Mouse (Mus musculus): ENCODE results near the gene Zfp787. TPM values are rescaled to one million over a fixed set of nuclear protein-coding genes. Genes with fewer than 3 reads are reported as not detected.
A peak's percentile ranks its signal among the peaks of the same experiment; 100 is the strongest.
"Not testable (repeated sequence)": the region's sequence is repeated elsewhere in the genome, so short reads cannot be mapped to it uniquely, and the experiment has no call there.

Gene Zfp787
- total RNA-seq, 2 experiments from 2014 or later: 44.2 to 48.6 TPM

DNA sequence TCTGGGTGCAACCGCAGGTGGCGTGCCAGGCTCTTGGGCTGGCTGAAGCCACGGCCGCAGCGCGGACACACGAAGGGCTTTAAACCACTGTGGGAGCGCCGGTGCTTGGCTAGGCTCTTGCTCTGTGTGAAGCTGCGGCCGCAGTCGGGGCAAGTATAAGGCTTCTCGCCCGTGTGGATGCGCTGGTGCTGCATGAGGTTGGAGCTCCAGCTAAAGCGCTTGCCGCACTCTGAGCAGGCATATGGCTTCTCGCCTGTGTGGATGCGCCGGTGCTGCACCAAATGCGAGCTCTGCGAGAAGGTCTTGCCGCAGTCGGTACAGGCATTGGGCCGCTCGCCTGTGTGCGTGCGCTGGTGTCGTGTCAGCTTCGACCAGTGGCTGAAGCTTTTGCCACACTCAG, 23.2 kb downstream of the Zfp787 start:
- DNase-seq: no peak
- intact Hi-C loops (cut with DNase I): no loop called here

DNA sequence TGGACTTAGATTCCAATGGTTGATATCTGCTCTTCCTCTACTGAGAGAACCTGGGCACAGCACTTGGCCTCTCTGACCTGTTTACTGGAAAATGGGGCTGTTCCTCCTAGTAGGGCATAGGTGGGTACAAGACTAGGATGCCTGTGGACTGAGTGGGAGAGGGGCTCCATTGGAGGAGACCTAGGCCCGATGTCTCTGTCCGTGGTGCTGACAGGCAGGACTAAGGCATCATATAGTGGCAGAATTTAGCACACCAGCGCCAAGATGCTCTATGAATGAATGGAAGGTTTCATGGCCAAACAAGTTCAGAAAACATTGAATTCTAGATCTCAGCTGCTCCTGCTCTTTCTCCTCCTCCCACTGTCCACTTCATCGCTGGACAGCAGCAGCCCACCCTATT, 25.5 kb downstream of the Zfp787 start:
- no peak for DNase-seq
- intact Hi-C loops (cut with DNase I): no loop called here

DNA sequence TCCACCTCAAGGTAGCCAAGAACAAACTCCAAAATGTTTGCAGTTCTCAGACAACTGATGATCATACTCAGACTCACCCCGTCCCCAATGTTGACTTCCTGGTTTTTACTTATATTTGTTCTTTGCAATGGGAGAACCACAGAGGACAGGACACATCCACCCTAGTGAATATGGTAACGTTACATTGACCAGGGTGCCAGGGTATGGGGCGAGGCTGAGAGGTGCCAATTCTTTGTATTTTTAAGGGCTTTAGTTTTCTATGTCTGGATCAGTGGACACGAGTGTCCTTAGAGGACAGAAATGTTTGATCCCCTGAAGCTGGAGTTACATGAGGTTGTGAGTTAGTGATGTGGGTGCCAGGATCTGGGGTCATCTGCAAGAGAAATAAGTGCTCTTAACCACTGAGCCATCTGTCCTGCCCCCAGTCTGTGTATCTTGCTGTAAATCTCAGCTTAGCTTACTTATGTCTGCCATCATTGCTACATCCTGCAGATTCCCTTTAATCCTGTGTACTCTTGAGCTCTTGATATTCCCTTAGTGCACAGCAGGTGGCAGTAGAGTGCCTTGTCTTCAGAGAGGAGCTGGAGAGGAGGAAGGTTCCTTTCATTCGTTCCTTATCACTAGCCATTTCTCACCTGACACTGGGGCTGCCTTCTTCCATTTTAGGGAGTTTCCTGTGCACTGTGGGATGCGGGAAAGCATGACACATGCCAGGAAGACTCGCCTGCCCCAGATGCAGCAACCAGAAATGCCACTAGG, 28.9 kb downstream of the Zfp787 start:
- DNase-seq: peak; percentile 85 to 91
- intact Hi-C loops (cut with DNase I): loop anchor here (1.0 to 5.0 kb wide), 5 partner anchors 28 to 160 kb away; partner anchors contain the start of genes Zfp667 and Zfp787

DNA sequence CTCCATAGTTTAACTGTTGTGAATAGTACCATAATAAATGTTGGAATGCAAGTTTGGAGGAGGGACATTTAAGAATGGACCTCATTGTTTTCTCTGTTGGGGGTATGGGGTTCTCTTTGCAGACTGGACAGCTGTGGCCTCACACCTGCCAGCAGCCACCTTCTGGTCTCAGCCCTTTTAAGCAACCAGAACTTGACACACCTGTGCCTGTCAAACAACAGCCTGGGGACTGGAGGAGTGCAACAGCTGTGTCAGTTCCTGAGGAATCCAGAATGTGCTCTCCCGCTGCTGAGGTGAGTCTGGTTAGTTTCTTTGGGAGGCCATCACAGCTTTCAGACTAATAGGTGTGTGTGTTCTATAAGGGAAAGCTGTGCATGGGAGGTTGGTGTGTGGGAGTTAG, 34.7 kb downstream of the Zfp787 start:
- DNase-seq; intact Hi-C loops (cut with DNase I): not testable (repeated sequence)

DNA sequence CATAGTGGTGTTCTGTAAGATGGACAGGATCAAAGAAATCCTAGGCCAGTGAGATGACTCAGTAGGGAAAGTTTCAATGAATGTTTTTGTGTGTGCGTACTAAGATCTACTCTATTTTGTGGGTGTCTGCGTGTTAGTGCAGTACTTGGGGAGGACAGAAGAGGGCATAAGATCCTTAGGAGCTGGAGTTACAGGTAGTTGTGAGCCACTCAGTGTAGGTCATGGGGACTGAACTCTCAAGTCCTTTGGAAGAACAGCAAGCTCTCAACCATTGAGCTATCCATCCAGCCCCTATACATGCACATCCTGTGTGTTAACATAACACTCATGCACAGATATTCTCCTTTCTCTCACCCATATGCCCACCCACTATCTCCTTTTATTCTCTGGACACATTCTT, 35.7 kb downstream of the Zfp787 start:
- intact Hi-C loops (cut with DNase I); DNase-seq: not testable (repeated sequence)

DNA sequence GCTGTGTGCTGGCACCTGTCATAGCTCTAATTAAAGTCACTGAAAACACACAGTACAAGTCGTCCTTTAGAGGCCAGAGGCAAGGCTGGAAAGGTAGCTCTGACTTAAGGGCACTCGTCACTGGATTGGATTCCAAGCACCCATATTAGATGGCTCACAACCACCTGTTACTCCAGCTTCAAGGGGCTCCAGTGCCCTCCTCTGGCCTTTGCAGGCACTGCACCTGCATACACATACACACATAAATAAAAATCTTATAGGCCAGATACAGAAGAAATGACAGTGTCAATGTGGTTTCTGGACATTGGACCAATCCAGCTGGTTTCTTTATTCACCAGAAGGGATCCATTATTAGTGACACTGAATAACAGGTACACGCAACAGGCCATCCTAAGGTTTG, 36.3 kb downstream of the Zfp787 start:
- DNase-seq: no peak
- intact Hi-C loops (cut with DNase I): no loop called here

Other genes with a start within 250 kb of the Zfp787 start
- not detected for gene Vmn1r65, start 145.0 kb downstream of the Zfp787 start, total RNA-seq (2021)
- not detected for gene Nlrp4c, start 110.8 kb downstream of the Zfp787 start, total RNA-seq (2021)
- gene Zfp444, start 16.2 kb upstream of the Zfp787 start, total RNA-seq (2021): 10 to 100 TPM; 11.8 to 13.8 TPM
- gene Galp, start 41.1 kb upstream of the Zfp787 start, total RNA-seq (2021): not detected
- not detected for gene Zscan5b, start 66.3 kb upstream of the Zfp787 start, total RNA-seq (2021)
- gene Epp13, start 96.7 kb upstream of the Zfp787 start, total RNA-seq (2021): not detected
- 1 to 10 TPM; 2.1 to 2.4 TPM for gene Zfp667, start 130.6 kb upstream of the Zfp787 start, total RNA-seq (2021)
- gene Zfp583, start 175.3 kb upstream of the Zfp787 start, total RNA-seq (2021): 1 to 10 TPM; 1.5 to 1.9 TPM
- gene Gm3854, start 187.8 kb upstream of the Zfp787 start, total RNA-seq (2021): under 1 TPM; 0.14 to 0.27 TPM
- 1 to 10 TPM; 1.3 to 2.4 TPM for gene Zfp78, start 207.3 kb upstream of the Zfp787 start, total RNA-seq (2021)
- 1 to 10 TPM; 4.3 to 4.5 TPM for gene Zfp28, start 227.3 kb upstream of the Zfp787 start, total RNA-seq (2021)
- not detected for gene Smim17, start 242.7 kb upstream of the Zfp787 start, total RNA-seq (2021)

Measured in heart, postnatal 10 days (tissue).